Mouse (Mus musculus) testis, adult 2 months (tissue): Measurements from ENCODE around the gene Rprd1b. TPM values are rescaled to one million over a fixed set of nuclear protein-coding genes. Genes with fewer than 3 reads are reported as not detected.
"Not testable (repeated sequence)": the region's sequence is repeated elsewhere in the genome, so short reads cannot be mapped to it uniquely, and the experiment has no call there.

Experiments
- H3K27ac ChIP-seq: fragments of 200-500 bp; 2 replicates; pipeline ENCODE4 v1.5.1; 2012; ENCODE audit warnings: low read depth, low read length; ENCODE audit not compliant: control insufficient read depth, insufficient read depth
- H3K27me3 ChIP-seq: fragments of 200-500 bp; 2 replicates; pipeline ENCODE4 v1.6.1; 2012; ENCODE audit warnings: mild to moderate bottlenecking, low read length, moderate library complexity; ENCODE audit not compliant: control insufficient read depth, insufficient read depth
- H3K36me3 ChIP-seq: fragments of 200-500 bp; 2 replicates; pipeline ENCODE4 v1.6.1; 2012; ENCODE audit warnings: mild to moderate bottlenecking, low read length; ENCODE audit not compliant: control insufficient read depth, insufficient read depth
- H3K4me1 ChIP-seq: fragments of 200-500 bp; 2 replicates; pipeline ENCODE4 v1.6.1; 2012; ENCODE audit warnings: low read length; ENCODE audit not compliant: control insufficient read depth, insufficient read depth
- H3K4me3 ChIP-seq: fragments of 200-500 bp; 2 replicates; pipeline ENCODE4 v1.5.1; 2012; ENCODE audit warnings: low read depth, mild to moderate bottlenecking, low read length, moderate library complexity, mixed read lengths; ENCODE audit not compliant: control insufficient read depth
- CTCF ChIP-seq: fragments of 200-500 bp; IDR thresholded peaks from 2 replicates; pipeline ENCODE4 v1.5.1; 2012; ENCODE audit warnings: low read depth, mild to moderate bottlenecking, inconsistent platforms, low read length, moderate library complexity; ENCODE audit not compliant: control insufficient read depth, insufficient read depth, insufficient replicate concordance
- POLR2A ChIP-seq: fragments of 200-500 bp; IDR thresholded peaks from 2 replicates; pipeline ENCODE4 v1.6.1; 2012; ENCODE audit warnings: low read depth, mild to moderate bottlenecking, inconsistent platforms, low read length, moderate library complexity; ENCODE audit not compliant: control insufficient read depth
- polyA plus RNA-seq: library from polyadenylated mRNA; depleted of rRNA; stranded (reverse); fragments of >200 nt; gene quantifications from 2 replicates; pipeline ENCODE4 v1.2.3, GENCODE M21; 2012

The Rprd1b gene
- polyA plus RNA-seq, 1 experiment = 7.3 TPM

GRCm38 (mm10) chr2:158040396-158040795 is 12.1 kb downstream of the Rprd1b start:
- H3K4me1 ChIP-seq = no peaks in the 10 kb centered on the region
- no peak overlapping the region for H3K27ac ChIP-seq
- TF ChIP-seq CTCF = no peak
- H3K4me3 ChIP-seq = no peak overlapping the region
- no peaks in the 10 kb centered on the region; the same call in 1 of the 2 replicates for H3K36me3 ChIP-seq
- no peaks in the 10 kb centered on the region for H3K27me3 ChIP-seq

GRCm38 (mm10) chr2:158043504-158043903 is 15.2 kb downstream of the Rprd1b start:
- H3K27ac ChIP-seq = no peak overlapping the region
- TF ChIP-seq POLR2A (no peak), CTCF (no peak)
- no peaks in the 10 kb centered on the region for H3K27me3 ChIP-seq
- no peaks in the 10 kb centered on the region; the same call in 1 of the 2 replicates for H3K36me3 ChIP-seq
- H3K4me3 ChIP-seq = no peak overlapping the region
- H3K4me1 ChIP-seq = no peaks in the 10 kb centered on the region

- Histone ChIP-seq H3K4me3 (no peak overlapping the region), H3K27ac (no peak overlapping the region), H3K4me1 (no peaks in the 10 kb centered on the region), H3K36me3 (peaks cover 3% of the 10 kb centered on the region; the same call in 1 of the 2 replicates), H3K27me3 (no peaks in the 10 kb centered on the region)
- TF ChIP-seq CTCF (no peak), POLR2A (no peak)
These were observed 17.9 kb downstream of the Rprd1b start for GRCm38 (mm10) chr2:158046186-158046585.

- Histone ChIP-seq H3K4me3 (no peak overlapping the region), H3K36me3 (peaks cover 3% of the 10 kb centered on the region; the same call in 1 of the 2 replicates)
These were observed 19.6 kb downstream of the Rprd1b start for GRCm38 (mm10) chr2:158047903-158048302.

GRCm38 (mm10) chr2:158048718-158049117 is 20.4 kb downstream of the Rprd1b start:
- Histone ChIP-seq H3K4me3 (no peak overlapping the region), H3K27ac (no peak overlapping the region), H3K36me3 (peaks cover 3% of the 10 kb centered on the region; the same call in 1 of the 2 replicates), H3K4me1 (no peaks in the 10 kb centered on the region), H3K27me3 (no peaks in the 10 kb centered on the region)
- TF ChIP-seq CTCF (no peak), POLR2A (no peak)

More at GRCm38 (mm10) chr2:158047903-158048302, 19.6 kb downstream of the Rprd1b start:
- no peak overlapping the region for H3K27ac ChIP-seq
- TF ChIP-seq POLR2A (no peak), CTCF (peak; percentile 46; the same call in 1 of the 2 replicates)
- H3K4me1 ChIP-seq = no peaks in the 10 kb centered on the region
- no peaks in the 10 kb centered on the region for H3K27me3 ChIP-seq

GRCm38 (mm10) chr2:158050116-158050515 is 21.8 kb downstream of the Rprd1b start:
- Histone ChIP-seq H3K4me3 (peak overlapping the region; percentile 56), H3K36me3 (peaks cover 3% of the 10 kb centered on the region; the same call in 1 of the 2 replicates), H3K27ac (no peak overlapping the region), H3K4me1 (no peaks in the 10 kb centered on the region), H3K27me3 (no peaks in the 10 kb centered on the region)
- TF ChIP-seq POLR2A (no peak), CTCF (no peak)

- Histone ChIP-seq H3K27me3 (no peaks in the 10 kb centered on the region), H3K27ac (no peak overlapping the region), H3K36me3 (peaks cover 3% of the 10 kb centered on the region; the same call in 1 of the 2 replicates), H3K4me3 (no peak overlapping the region), H3K4me1 (no peaks in the 10 kb centered on the region)
- TF ChIP-seq POLR2A = no peak
These were observed 26.3 kb downstream of the Rprd1b start for GRCm38 (mm10) chr2:158054596-158054995.

- not testable (repeated sequence) for H3K4me1 ChIP-seq, H3K27ac ChIP-seq, H3K27me3 ChIP-seq, H3K4me3 ChIP-seq, H3K36me3 ChIP-seq
These were observed 27.1 kb downstream of the Rprd1b start for GRCm38 (mm10) chr2:158055383-158055782.
